Mouse (Mus musculus) embryonic facial prominence, embryonic 10.5 days (tissue): Measurements from ENCODE around the gene Gpatch1. TPM values are rescaled to one million over a fixed set of nuclear protein-coding genes. Genes with fewer than 3 reads are reported as not detected.
A peak's percentile ranks its signal among the peaks of the same experiment; 100 is the strongest.

Experiments
- DNase-seq: peaks from one replicate; pipeline ENCODE4 v3.0.0-alpha.2; 2017; ENCODE audit warnings: low spot score
- H3K27ac ChIP-seq: fragments of 300-500 bp; sonication (generic); replicated peaks from 2 replicates; pipeline ENCODE4 v1.5.1; 2016; ENCODE audit warnings: mild to moderate bottlenecking
- H3K27me3 ChIP-seq: fragments of 300-500 bp; sonication (generic); replicated peaks from 2 replicates; pipeline ENCODE4 v1.6.1; 2016; ENCODE audit warnings: low read depth, mild to moderate bottlenecking; ENCODE audit not compliant: poor library complexity, severe bottlenecking
- H3K36me3 ChIP-seq: fragments of 300-500 bp; sonication (generic); replicated peaks from 2 replicates; pipeline ENCODE4 v1.6.1; 2016; ENCODE audit warnings: mild to moderate bottlenecking, moderate library complexity
- H3K4me1 ChIP-seq: fragments of 300-500 bp; sonication (generic); 2 replicates; pipeline ENCODE4 v1.6.1; 2016
- H3K4me3 ChIP-seq: fragments of 300-500 bp; sonication (generic); 2 replicates; pipeline ENCODE4 v1.5.1; 2016; ENCODE audit warnings: mild to moderate bottlenecking, moderate library complexity
- H3K9me3 ChIP-seq: fragments of 300-500 bp; sonication (generic); 2 replicates; pipeline ENCODE4 v1.6.1; 2016; ENCODE audit warnings: mild to moderate bottlenecking
- WGBS: fragments of 180-500 bp; shearing (Covaris S2); methylation state at CpG from one replicate; pipeline ENCODE4 v1.1.7; 2016; 5-methylcytosine and 5-hydroxymethylcytosine counted together
- polyA plus RNA-seq: library from polyadenylated mRNA; unstranded; fragments of >200 nt; fragmentation: Nextera tagmentation; extraction: Ambion mirVana; gene quantifications from 2 replicates; pipeline ENCODE4 v1.2.1, GENCODE M21; 2016

The Gpatch1 gene
- polyA plus RNA-seq, 1 experiment from 2014 or later, result 18.7 TPM

- Histone ChIP-seq H3K4me1 (0 out of 2 replicates have a peak, but pooled peaks cover 7% of the 10 kb centered on the region), H3K9me3 (no peaks in the 10 kb centered on the region), H3K27me3 (no peaks in the 10 kb centered on the region), H3K27ac (no peak overlapping the region), H3K4me3 (no peak overlapping the region), H3K36me3 (no peaks in the 10 kb centered on the region)
- WGBS, result 92% methylated on average over 5 of the region's 5 CpGs
- no peak for DNase-seq
Measured at GRCm38 (mm10) chr7:35344785-35345330, 26.6 kb upstream of the Gpatch1 start.

GRCm38 (mm10) chr7:35342498-35342897 lies 24.3 kb upstream of the Gpatch1 start:
- Histone ChIP-seq H3K4me3 (no peak overlapping the region), H3K4me1 (0 out of 2 replicates have a peak, but pooled peaks cover 7% of the 10 kb centered on the region), H3K9me3 (no peaks in the 10 kb centered on the region), H3K36me3 (no peaks in the 10 kb centered on the region), H3K27ac (no peak overlapping the region), H3K27me3 (no peaks in the 10 kb centered on the region)
- WGBS, result 74% methylated on average over 4 of the region's 4 CpGs
- no peak for DNase-seq

- WGBS, result 87% methylated on average over 6 of the region's 6 CpGs
- peaks cover 10% of the 10 kb centered on the region for H3K27me3 ChIP-seq
- no peaks in the 10 kb centered on the region for H3K9me3 ChIP-seq
- H3K27ac ChIP-seq, result no peak overlapping the region
- no peaks in the 10 kb centered on the region for H3K36me3 ChIP-seq
- H3K4me1 ChIP-seq, result 0 out of 2 replicates have a peak, but pooled peaks cover 7% of the 10 kb centered on the region
- no peak overlapping the region for H3K4me3 ChIP-seq
- DNase-seq, result no peak
Measured at GRCm38 (mm10) chr7:35341282-35341681, 23.0 kb upstream of the Gpatch1 start.

- no peaks in the 10 kb centered on the region for H3K9me3 ChIP-seq
- H3K27ac ChIP-seq, result no peak overlapping the region
- WGBS, result 16% methylated on average over 5 of the region's 5 CpGs
- H3K27me3 ChIP-seq, result peaks cover 21% of the 10 kb centered on the region
- peaks cover 12% of the 10 kb centered on the region for H3K4me1 ChIP-seq
- no peak for DNase-seq
- no peak overlapping the region for H3K4me3 ChIP-seq
- no peaks in the 10 kb centered on the region for H3K36me3 ChIP-seq
Measured at GRCm38 (mm10) chr7:35340196-35340595, 22.0 kb upstream of the Gpatch1 start.

GRCm38 (mm10) chr7:35334527-35335452 lies 16.6 kb upstream of the Gpatch1 start:
- peak overlapping the region; percentile 79 for H3K4me3 ChIP-seq
- peak overlapping the region; percentile 68 for H3K27ac ChIP-seq
- H3K27me3 ChIP-seq, result peaks cover 54% of the 10 kb centered on the region
- no peaks in the 10 kb centered on the region for H3K9me3 ChIP-seq
- H3K36me3 ChIP-seq, result no peaks in the 10 kb centered on the region
- no peak for DNase-seq
- under 1% methylated on average over 51 of the region's 51 CpGs for WGBS
- H3K4me1 ChIP-seq, result peaks cover 28% of the 10 kb centered on the region

- peak within 1 kb of the TSS; percentile 68 for H3K27ac ChIP-seq
- peaks cover 54% of the 10 kb centered on the region for H3K27me3 ChIP-seq
- H3K9me3 ChIP-seq, result no peaks in the 10 kb centered on the region
- H3K4me1 ChIP-seq, result peaks cover 28% of the 10 kb centered on the region
- peak within 1 kb of the TSS; percentile 79 for H3K4me3 ChIP-seq
- WGBS, result under 1% methylated on average over 52 of the region's 52 CpGs
- H3K36me3 ChIP-seq, result no peaks in the 10 kb centered on the region
- DNase-seq, result peak; percentile 100
Measured at GRCm38 (mm10) chr7:35333692-35334526, 15.7 kb upstream of the Gpatch1 start, which contains the start of gene Rhpn2. TSS of gene Rhpn2 (plus strand) at chr7:35334170.

GRCm38 (mm10) chr7:35333231-35333651 lies 15.0 kb upstream of the Gpatch1 start:
- peaks cover 54% of the 10 kb centered on the region for H3K27me3 ChIP-seq
- peak overlapping the region; percentile 57; the same call in 1 of the 2 replicates for H3K27ac ChIP-seq
- H3K4me1 ChIP-seq, result peaks cover 28% of the 10 kb centered on the region
- DNase-seq, result peak; percentile 54
- WGBS, result under 1% methylated on average over 19 of the region's 19 CpGs
- H3K4me3 ChIP-seq, result peak overlapping the region; percentile 79
- no peaks in the 10 kb centered on the region for H3K9me3 ChIP-seq
- no peaks in the 10 kb centered on the region for H3K36me3 ChIP-seq

- WGBS, result 64% methylated on average over 3 of the region's 3 CpGs
- Histone ChIP-seq H3K4me3 (no peak overlapping the region), H3K9me3 (no peaks in the 10 kb centered on the region), H3K36me3 (no peaks in the 10 kb centered on the region), H3K4me1 (peaks cover 28% of the 10 kb centered on the region), H3K27me3 (peaks cover 47% of the 10 kb centered on the region), H3K27ac (no peak overlapping the region)
- no peak for DNase-seq
Measured at GRCm38 (mm10) chr7:35331590-35331989, 13.3 kb upstream of the Gpatch1 start.

- Histone ChIP-seq H3K36me3 (no peaks in the 10 kb centered on the region), H3K9me3 (no peaks in the 10 kb centered on the region), H3K4me3 (peak overlapping the region; percentile 41), H3K27me3 (no peaks in the 10 kb centered on the region), H3K27ac (peak overlapping the region; percentile 66), H3K4me1 (peaks cover 16% of the 10 kb centered on the region)
- DNase-seq, result peak; percentile 31
- 6% methylated on average over 11 of the region's 13 CpGs for WGBS
Measured at GRCm38 (mm10) chr7:35322732-35323420, 4.6 kb upstream of the Gpatch1 start.

GRCm38 (mm10) chr7:35322161-35322560 lies 3.9 kb upstream of the Gpatch1 start:
- WGBS, result 48% methylated on average over 3 of the region's 3 CpGs

GRCm38 (mm10) chr7:35319755-35320154 lies 1.5 kb upstream of the Gpatch1 start:
- Histone ChIP-seq H3K4me1 (peaks cover 26% of the 10 kb centered on the region), H3K9me3 (no peaks in the 10 kb centered on the region), H3K4me3 (no peak overlapping the region), H3K36me3 (no peaks in the 10 kb centered on the region), H3K27ac (no peak overlapping the region), H3K27me3 (no peaks in the 10 kb centered on the region)
- DNase-seq, result no peak
- 91% methylated on average over 4 of the region's 4 CpGs for WGBS

More at GRCm38 (mm10) chr7:35322161-35322560, 3.9 kb upstream of the Gpatch1 start:
- DNase-seq, result no peak
- peaks cover 23% of the 10 kb centered on the region for H3K4me1 ChIP-seq
- H3K27me3 ChIP-seq, result no peaks in the 10 kb centered on the region
- H3K4me3 ChIP-seq, result no peak overlapping the region
- H3K36me3 ChIP-seq, result no peaks in the 10 kb centered on the region
- H3K27ac ChIP-seq, result no peak overlapping the region; the same call in 1 of the 2 replicates
- no peaks in the 10 kb centered on the region for H3K9me3 ChIP-seq
